10 mouse cellular contexts compared by ENCODE assay signal in genomic region chr5:147893143-147893542, GRCm38 (mm10). TPM values are rescaled to one million over a fixed set of nuclear protein-coding genes. Genes with fewer than 3 reads are reported as not detected.
DNase-seq lines count a peak whose midpoint lies in the region; ATAC-seq and TF ChIP-seq lines count a peak whose summit lies in the region.
"Had no signal": no experiment of that assay in that cellular context is flagged by ENCODE, and none has a peak within 500 bp of the region (broad histone marks: within the 10 kb centered on the region; RNA-seq: fewer than 3 reads in every experiment).

No protein-coding gene starts in this region.

- H3K4me1 ChIP-seq in forebrain, embryonic 12.5 days = peaks cover 18% of the 10 kb centered on the region
- peaks cover 2% of the 10 kb centered on the region; the same call in 1 of the 2 replicates for H3K4me1 ChIP-seq in forebrain, embryonic 11.5 days (replicated peaks; ENCODE audit: control insufficient read depth, insufficient read depth, low read length)
- H3K4me1 ChIP-seq in E14TG2a.4 (replicated peaks; ENCODE audit: low read depth, low read length) = peaks cover 62% of the 10 kb centered on the region
- peaks cover 38% of the 10 kb centered on the region for H3K4me1 ChIP-seq in liver, embryonic 16.5 days (ENCODE audit: control insufficient read depth, low read depth, low read length)

- no peak for ATAC-seq in forebrain, embryonic 12.5 days (ENCODE audit: low FRiP score)
- ATAC-seq in forebrain, embryonic 11.5 days (replicated peaks; ENCODE audit: low FRiP score) = no peak
- 0 out of 2 replicates have a peak, but pooled peaks have one; percentile 5 for ATAC-seq in liver, embryonic 16.5 days (ENCODE audit: low read depth)
- no peak for ATAC-seq in frontal cortex, adult (ENCODE audit: low TSS enrichment)
- ATAC-seq: CD4-positive, CD25-positive, alpha-beta regulatory T cell, adult 4 months had no signal

- no peak overlapping the region for H3K9ac ChIP-seq in forebrain, embryonic 12.5 days
- H3K9ac ChIP-seq in forebrain, embryonic 11.5 days (ENCODE audit: low read length) = no peak overlapping the region
- peak overlapping the region; percentile 84 for H3K9ac ChIP-seq in liver, embryonic 16.5 days (ENCODE audit: low read depth, low read length)

- H3K27me3 ChIP-seq in forebrain, embryonic 12.5 days = peaks cover 25% of the 10 kb centered on the region
- peaks cover 13% of the 10 kb centered on the region for H3K27me3 ChIP-seq in forebrain, embryonic 11.5 days (ENCODE audit: control insufficient read depth, insufficient read depth, low read length)
- H3K27me3 ChIP-seq in E14TG2a.4 (ENCODE audit: insufficient read depth, low read length) = peaks cover 8% of the 10 kb centered on the region
- no peaks in the 10 kb centered on the region for H3K27me3 ChIP-seq in liver, embryonic 16.5 days (ENCODE audit: control insufficient read depth, insufficient read depth, low read depth, low read length)

- TF ChIP-seq CTCF in E14TG2a.4 (conservative IDR thresholded peaks at IDR 0.05; ENCODE audit: low read length) = no peak

- no peak overlapping the region for H3K27ac ChIP-seq in forebrain, embryonic 12.5 days
- no peak overlapping the region for H3K27ac ChIP-seq in forebrain, embryonic 11.5 days (ENCODE audit: low read depth, low read length)
- H3K27ac ChIP-seq in liver, embryonic 16.5 days (ENCODE audit: low read length) = peak overlapping the region; percentile 86

- H3K36me3 ChIP-seq in forebrain, embryonic 12.5 days (replicated peaks) = no peaks in the 10 kb centered on the region
- H3K36me3 ChIP-seq in forebrain, embryonic 11.5 days (ENCODE audit: control insufficient read depth, insufficient read depth, low read length) = no peaks in the 10 kb centered on the region
- H3K36me3 ChIP-seq in E14TG2a.4 (ENCODE audit: insufficient read depth, low read length) = 0 out of 2 replicates have a peak, but pooled peaks cover 3% of the 10 kb centered on the region
- no peaks in the 10 kb centered on the region; the same call in 1 of the 2 replicates for H3K36me3 ChIP-seq in liver, embryonic 16.5 days (ENCODE audit: control insufficient read depth, insufficient read depth)

- 15% methylated on average over 9 of the region's 9 CpGs for whole genome bisulfite sequencing in forebrain, embryonic 12.5 days
- 11% methylated on average over 9 of the region's 9 CpGs for WGBS in forebrain, embryonic 11.5 days
- WGBS in liver, embryonic 16.5 days (ENCODE audit: insufficient replicate concordance) = 7% methylated on average over 9 of the region's 9 CpGs

- no peak for DNase-seq in forebrain, embryonic 11.5 days (ENCODE audit: low spot score)
- DNase-seq in embryo, embryonic 10.5 days (ENCODE audit: low spot score) = peak; percentile 49
- DNase-seq in urinary bladder, postnatal 4 days (ENCODE audit: low spot score in 2 of 2) = no peak
- DNase-seq in urinary bladder, adult 18-20 months (ENCODE audit: low spot score in 2 of 2) = no peak
- DNase-seq: right cerebral cortex, postnatal 25 days had no signal

- H3K4me3 ChIP-seq in forebrain, embryonic 12.5 days (replicated peaks) = no peak overlapping the region
- no peak overlapping the region for H3K4me3 ChIP-seq in forebrain, embryonic 11.5 days (ENCODE audit: low read depth, low read length)
- H3K4me3 ChIP-seq in E14TG2a.4 (replicated peaks; ENCODE audit: low read length) = peak overlapping the region; percentile 83
- peak overlapping the region; percentile 81 for H3K4me3 ChIP-seq in liver, embryonic 16.5 days (ENCODE audit: low read depth, low read length)

- peak overlapping the region; percentile 90; the same call in 1 of the 2 replicates for H3K4me2 ChIP-seq in forebrain, embryonic 12.5 days
- no peak overlapping the region for H3K4me2 ChIP-seq in forebrain, embryonic 11.5 days (ENCODE audit: low read depth, low read length, severe bottlenecking)
- peak overlapping the region; percentile 78 for H3K4me2 ChIP-seq in liver, embryonic 16.5 days (ENCODE audit: low read depth, low read length)

- no peaks in the 10 kb centered on the region for H3K9me3 ChIP-seq in forebrain, embryonic 12.5 days
- no peaks in the 10 kb centered on the region for H3K9me3 ChIP-seq in forebrain, embryonic 11.5 days (ENCODE audit: control insufficient read depth, low read length)
- H3K9me3 ChIP-seq in E14TG2a.4 (ENCODE audit: low read length) = no peaks in the 10 kb centered on the region
- no peaks in the 10 kb centered on the region for H3K9me3 ChIP-seq in liver, embryonic 16.5 days (replicated peaks; ENCODE audit: control insufficient read depth, low read length)

RNA-seq across cellular contexts. Expression of gene Slc46a3, which starts 1.5 kb away (rescaled TPM):
- polyA plus RNA-seq in forebrain, embryonic 12.5 days (2016; fragmentation: Nextera tagmentation; extraction: Ambion mirVana) = 3.2 and 4.2 TPM in 2 replicates
- 3.0 and 5.3 TPM in 2 replicates for polyA plus RNA-seq in forebrain, embryonic 11.5 days (2014; fragmentation: Nextera tagmentation; extraction: Ambion mirVana)
- polyA plus RNA-seq in liver, embryonic 16.5 days (2015; fragmentation: Nextera tagmentation; extraction: Ambion mirVana) = 16.2 and 16.6 TPM in 2 replicates

RNA-seq across cellular contexts. Expression of gene Pomp, which starts 32.9 kb away (rescaled TPM):
- polyA plus RNA-seq in forebrain, embryonic 12.5 days (2016; fragmentation: Nextera tagmentation; extraction: Ambion mirVana) = 528 and 531 TPM in 2 replicates
- polyA plus RNA-seq in forebrain, embryonic 11.5 days (2014; fragmentation: Nextera tagmentation; extraction: Ambion mirVana) = 430 and 492 TPM in 2 replicates
- 172 and 202 TPM in 2 replicates for polyA plus RNA-seq in liver, embryonic 16.5 days (2015; fragmentation: Nextera tagmentation; extraction: Ambion mirVana)

Comparison
In these comparisons a context has a peak if more than half of its experiments do, and no peak if none do; other contexts are left out.
1. H3K4me3 ChIP-seq: peak in E14TG2a.4 (single experiment) and liver, embryonic 16.5 days (single experiment); none in forebrain, embryonic 12.5 days (single experiment) and forebrain, embryonic 11.5 days (single experiment).